Mouse (Mus musculus) left cerebral cortex, postnatal 25 days (tissue): ENCODE data around the gene Cd82. TPM values are rescaled to one million over a fixed set of nuclear protein-coding genes. Genes with fewer than 3 reads are reported as not detected.

Source experiments
- DNase-seq, 2 experiments: peaks; one replicate each; pipeline ENCODE4 v3.0.0; 2022; ENCODE audit warnings: low spot score in 2 of 2, mixed read lengths in 1 of 2
- intact Hi-C: fragments of 180-260 bp; cut with DNase I; formaldehyde crosslinking; loops from one replicate; pipeline ENCODE4 v1.15.1; 2025
- total RNA-seq, 2 experiments: library from RNA; stranded (reverse); gene quantifications; 2 replicates each; pipeline ENCODE4 v1.2.3; 2021

Gene Cd82
- total RNA-seq: 10 to 100 TPM; 15.7 to 16.3 TPM

DNA sequence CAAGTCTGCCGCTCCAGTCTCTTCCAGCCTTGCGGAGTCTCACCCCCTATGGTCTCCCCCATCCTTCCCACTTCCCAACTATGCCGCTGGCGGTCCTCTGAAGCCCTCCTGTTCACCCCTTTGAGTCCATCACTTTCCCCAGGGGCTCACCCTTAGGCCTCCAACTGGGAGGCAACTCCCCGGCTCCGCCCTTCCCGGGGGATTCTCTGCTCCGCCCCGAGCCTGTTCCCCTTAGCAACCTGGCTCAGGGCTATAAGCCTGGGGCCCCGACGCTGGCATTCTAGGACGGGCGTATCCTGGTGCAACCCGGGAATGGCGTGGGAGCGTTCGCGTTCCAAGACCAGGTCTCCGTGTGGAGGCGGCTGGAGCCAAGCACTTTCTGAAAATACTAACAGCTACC, at the start of gene Cd82:
Cd82 (minus strand) TSS at position 381 of the 400 bp plus-strand sequence.
- intact Hi-C loops: no loop called here
- no peak for DNase-seq

- intact Hi-C loops: no loop called here
Measured at GRCm38 (mm10) chr2:93512130-93512529, 49.2 kb upstream of the Cd82 start.

DNA sequence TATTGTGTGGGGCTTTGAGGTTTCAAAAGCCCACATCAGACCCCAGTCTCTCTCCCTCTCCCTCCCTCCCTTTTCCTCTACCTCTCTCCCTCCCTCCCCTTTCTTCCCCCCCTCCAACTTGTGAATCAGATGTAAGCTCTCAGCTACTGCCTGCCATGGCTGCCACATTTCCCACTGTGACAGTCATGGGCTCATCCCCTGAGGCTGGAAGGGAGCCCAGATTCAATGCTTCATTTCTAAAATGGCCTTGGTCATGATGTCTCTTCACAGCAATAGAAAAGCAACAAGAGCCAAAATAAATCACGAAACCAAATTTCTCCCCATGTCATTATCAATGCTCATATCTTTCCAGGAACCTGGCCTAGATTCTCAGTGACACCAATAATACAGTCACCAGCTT, 47.9 kb upstream of the Cd82 start:
- intact Hi-C loops: no loop called here
- peak in 1 of 2 experiments; percentile 78 for DNase-seq

More at GRCm38 (mm10) chr2:93512130-93512529, 49.2 kb upstream of the Cd82 start:
- DNase-seq: no peak

GRCm38 (mm10) chr2:93509777-93510750, 47.1 kb upstream of the Cd82 start:
- intact Hi-C loops: no loop called here
- no peak for DNase-seq

DNA sequence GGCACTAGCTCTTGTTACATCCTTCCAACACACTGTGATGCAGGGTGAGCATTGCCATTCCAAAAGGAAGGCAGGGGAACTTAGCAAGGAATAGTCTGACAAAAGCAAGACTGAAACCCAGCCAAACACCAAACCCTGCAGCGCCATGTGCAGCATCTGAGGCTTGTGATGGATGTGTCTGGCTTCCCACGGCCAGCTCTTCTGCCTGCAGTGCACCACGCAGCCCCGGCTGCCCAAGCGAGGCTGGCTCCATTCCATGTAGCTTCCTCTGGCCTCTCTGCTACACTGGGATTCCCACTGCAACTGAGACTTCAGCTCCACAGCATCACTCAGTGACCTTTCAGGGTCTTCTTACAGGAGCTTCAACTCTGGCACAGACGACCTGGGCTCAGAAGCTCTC, 42.2 kb upstream of the Cd82 start:
- DNase-seq: peak in 1 of 2 experiments; percentile 72
- intact Hi-C loops: no loop called here

DNA sequence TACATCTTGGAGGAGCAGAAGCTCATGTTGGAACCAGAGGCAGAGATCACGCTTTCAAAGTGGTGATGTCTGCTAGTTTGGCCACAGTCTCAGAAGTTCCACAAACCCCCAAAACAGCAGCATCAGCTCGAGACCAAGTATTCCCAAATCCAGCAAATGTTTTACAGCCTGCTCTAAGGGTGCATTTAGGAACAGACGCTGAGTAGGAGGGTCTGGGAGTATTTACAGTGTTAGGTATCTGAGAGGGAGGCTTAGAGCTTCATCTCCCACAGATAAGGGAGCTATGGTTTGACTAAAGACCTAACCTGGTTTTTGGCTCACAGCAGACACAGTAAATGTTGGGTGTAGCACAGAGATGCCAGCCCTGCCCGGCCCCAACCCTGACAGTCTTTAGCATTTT, 40.4 kb upstream of the Cd82 start:
- DNase-seq: peak in 1 of 2 experiments; percentile 72
- intact Hi-C loops: no loop called here

- intact Hi-C loops: no loop called here
- no peak for DNase-seq
Measured at GRCm38 (mm10) chr2:93501303-93501702, 38.4 kb upstream of the Cd82 start.

GRCm38 (mm10) chr2:93497221-93497620, 34.3 kb upstream of the Cd82 start:
- intact Hi-C loops: no loop called here
- DNase-seq: no peak

- intact Hi-C loops: no loop called here
- DNase-seq: no peak
Measured at GRCm38 (mm10) chr2:93495170-93495569, 32.2 kb upstream of the Cd82 start.

DNA sequence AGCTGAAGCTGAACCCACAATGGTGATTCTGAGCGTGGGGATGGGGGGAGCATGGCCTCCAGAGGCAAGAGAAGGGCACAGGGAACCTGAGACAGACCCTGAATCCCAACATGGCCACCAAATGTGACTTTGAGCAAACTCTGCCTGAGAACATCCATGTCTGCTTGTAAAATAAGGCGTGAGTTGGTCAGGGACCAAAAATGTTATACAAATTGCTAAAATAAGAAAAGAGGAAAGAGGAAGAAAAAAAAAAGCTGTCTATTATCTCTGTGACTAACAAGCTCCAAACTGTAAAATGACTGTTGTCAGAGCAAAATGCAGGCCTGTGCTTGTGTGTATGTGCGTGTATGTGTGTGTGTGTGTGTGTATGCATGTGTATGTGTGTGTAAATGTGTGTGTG, 30.6 kb upstream of the Cd82 start:
- intact Hi-C loops: no loop called here

DNA sequence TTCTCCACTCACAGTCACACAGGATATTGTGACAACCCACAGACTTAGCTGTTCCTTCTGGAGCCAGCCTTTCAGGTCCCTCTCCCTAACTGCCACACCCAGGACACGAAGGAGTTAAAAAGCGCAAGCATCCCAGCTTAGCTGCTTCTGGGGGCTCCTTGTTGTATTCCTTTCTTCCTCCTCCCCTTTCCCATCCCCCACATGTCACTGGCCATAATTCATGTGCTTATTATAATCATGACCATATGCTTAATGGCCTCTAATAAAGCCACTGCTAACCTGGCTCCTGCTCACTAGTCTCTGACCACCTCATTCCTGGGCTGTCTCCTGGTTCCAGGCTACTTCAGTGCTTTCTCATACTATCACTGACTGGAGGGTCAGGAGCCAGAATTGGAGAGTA, 27.6 kb upstream of the Cd82 start:
- intact Hi-C loops: no loop called here

More for the DNA sequence above, 30.6 kb upstream of the Cd82 start:
- peak in 1 of 2 experiments; percentile 45 for DNase-seq

GRCm38 (mm10) chr2:93488911-93489587, 26.1 kb upstream of the Cd82 start:
- DNase-seq: no peak
- intact Hi-C loops: no loop called here

More for the DNA sequence above, 27.6 kb upstream of the Cd82 start:
- DNase-seq: no peak

GRCm38 (mm10) chr2:93485459-93485858, 22.5 kb upstream of the Cd82 start:
- DNase-seq: no peak
- intact Hi-C loops: no loop called here

DNA sequence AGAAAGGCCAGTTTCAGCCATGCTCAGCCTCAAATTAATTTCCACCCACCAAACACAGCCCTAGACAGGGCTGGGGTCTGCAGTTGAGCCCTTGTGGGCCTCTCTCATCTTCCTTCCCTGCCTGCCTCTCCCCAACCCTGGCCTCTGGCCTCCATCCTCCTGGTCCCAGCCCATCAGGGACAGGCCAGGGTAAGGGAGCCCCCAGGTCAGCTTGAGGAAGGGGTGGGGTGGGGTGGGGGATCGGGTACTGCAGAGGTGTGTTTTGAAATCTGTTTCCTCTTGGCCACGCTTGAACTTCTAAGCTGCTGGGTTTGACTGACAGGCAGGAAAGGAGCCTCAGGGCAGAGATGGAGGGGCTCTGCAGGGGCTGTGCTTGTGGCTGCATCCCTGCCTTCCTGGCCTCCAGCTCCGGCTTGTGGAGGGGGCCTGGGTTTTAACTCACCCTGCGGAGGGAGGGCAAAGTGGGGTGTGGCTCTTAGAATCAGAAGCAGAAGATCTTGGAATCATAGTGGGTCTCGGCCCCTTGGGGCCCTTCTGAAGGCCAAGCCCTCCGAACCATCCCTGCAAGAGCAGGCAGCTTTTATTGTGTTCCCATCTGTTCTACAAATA, 19.2 kb upstream of the Cd82 start:
- no peak for DNase-seq
- intact Hi-C loops: no loop called here

DNA sequence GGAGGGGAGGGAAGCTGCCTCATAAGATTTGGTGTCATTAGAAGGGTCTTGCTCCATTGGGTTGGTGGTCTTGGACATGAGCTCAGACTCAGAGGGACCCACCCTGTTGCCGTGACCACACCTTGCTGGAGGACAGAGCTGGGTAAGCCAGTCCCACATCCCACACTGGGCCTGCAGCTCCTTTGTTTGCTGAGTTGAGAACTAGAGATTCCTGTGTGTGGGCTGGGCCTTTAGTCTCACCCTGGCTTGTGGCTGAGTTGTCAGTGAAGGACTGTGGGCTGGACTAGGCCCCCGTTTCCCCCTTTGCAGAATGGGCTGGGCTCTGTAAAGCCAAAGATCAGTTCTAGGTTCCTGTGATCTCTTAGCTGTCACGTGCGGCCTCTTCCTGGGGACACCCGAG, 15.8 kb upstream of the Cd82 start:
- intact Hi-C loops: no loop called here
- DNase-seq: no peak

DNA sequence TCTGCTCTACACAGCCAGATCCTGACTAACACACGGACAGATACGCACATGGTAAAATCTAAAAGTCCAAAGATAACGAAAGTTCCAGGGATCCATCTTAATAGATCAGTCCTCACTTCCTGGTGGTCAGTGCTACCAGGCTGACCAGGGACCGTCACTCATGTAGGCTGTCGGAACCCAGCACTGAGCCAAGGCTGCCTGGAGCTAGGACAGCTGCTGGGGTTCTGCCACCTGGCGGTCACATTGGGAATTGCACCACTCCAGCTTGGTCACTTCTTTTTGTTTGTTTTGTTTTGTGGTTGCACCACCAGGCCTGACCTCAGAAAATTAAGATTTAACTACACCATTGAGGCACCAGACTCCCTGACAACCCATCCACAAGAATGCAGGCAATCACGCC, 14.6 kb upstream of the Cd82 start:
- peak in 1 of 2 experiments; percentile 44 for DNase-seq
- intact Hi-C loops: no loop called here

DNA sequence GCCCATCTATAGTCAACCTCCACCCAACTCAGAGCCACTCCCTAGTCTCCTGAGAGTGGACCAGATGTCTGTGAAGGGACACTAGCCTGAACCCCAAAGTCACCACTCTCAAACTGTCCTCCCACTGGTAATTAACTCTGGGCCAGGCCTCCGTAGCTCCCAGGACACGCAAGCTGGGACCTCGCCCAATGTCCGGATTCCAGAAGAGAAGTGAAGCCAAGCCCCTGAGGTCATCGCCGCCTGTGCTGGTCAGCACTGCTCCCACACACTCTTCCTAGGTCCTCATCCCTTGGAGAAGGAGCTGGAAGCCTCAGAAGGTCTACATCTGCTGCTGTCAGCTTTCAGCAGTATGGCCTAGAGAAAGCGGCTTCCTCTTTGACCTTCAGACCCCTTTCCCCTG, 13.5 kb upstream of the Cd82 start:
- no peak for DNase-seq
- intact Hi-C loops: no loop called here

DNA sequence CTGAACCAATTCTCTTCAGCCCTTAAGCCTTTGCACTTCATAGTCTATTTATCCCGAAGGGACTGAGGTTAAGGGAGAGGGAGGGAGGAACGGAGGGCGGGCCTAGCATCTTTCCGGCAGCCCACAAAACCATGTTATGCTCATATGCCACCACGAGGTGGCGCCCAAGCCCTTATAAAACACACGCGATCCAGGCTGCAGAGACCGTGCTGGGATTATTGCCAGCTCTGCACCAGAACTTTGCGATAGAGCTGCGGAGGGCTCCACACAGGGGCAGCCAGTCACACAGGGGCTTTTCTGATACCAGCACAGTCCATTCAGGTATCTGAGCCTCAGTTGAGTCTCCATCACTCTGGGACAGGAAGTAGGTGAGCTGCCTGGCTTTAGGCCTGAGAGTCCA, 12.1 kb upstream of the Cd82 start:
- intact Hi-C loops: loop anchor here (1.0 to 2.0 kb wide), 2 partner anchors 184 to 312 kb away; no protein-coding TSS in a partner anchor
- DNase-seq: peak; percentile 94 to 95

DNA sequence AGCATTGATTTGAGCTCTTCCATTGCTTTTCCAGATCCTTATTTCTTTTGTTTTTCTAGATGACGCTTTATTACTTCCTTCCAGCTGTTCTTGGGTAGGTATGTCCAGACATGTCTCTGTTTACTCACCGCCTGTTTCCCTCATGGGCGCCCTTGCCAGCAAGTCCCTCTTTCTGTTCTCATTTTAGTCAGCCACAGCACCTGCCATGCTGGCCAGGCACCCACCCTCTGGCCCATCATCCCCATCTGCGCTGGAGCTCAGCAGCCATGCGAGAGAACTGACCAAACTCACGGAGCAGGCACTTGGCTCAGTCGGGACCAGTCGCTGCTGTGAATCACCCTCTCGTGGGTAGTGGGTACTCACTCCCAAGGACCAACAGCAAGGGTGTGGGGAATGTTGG, 11.0 kb upstream of the Cd82 start:
- DNase-seq: no peak
- intact Hi-C loops: loop anchor here (2.0 to 5.0 kb wide), 4 partner anchors 257 to 407 kb away; no protein-coding TSS in a partner anchor
